Mouse (Mus musculus): ENCODE data around the gene Cntfr. TPM values are rescaled to one million over a fixed set of nuclear protein-coding genes. Genes with fewer than 3 reads are reported as not detected.

The Cntfr gene
- polyA plus RNA-seq, 1 experiment from 2014 or later = 2.8 TPM

- Histone ChIP-seq H3K4me1 (replicated peaks; ENCODE audit: control insufficient read depth, insufficient read depth, low read length) (no peaks in the 10 kb centered on the region), H3K4me2 (replicated peaks; ENCODE audit: low read depth) (no peak overlapping the region), H3K36me3 (ENCODE audit: control insufficient read depth, insufficient read depth) (no peaks in the 10 kb centered on the region), H3K9ac (ENCODE audit: low read depth, low read length) (no peak overlapping the region), H3K27me3 (replicated peaks; ENCODE audit: control insufficient read depth, insufficient read depth, low read length) (0 out of 2 replicates have a peak, but pooled peaks cover 4% of the 10 kb centered on the region), H3K4me3 (ENCODE audit: low read depth, low read length) (no peak overlapping the region), H3K9me3 (ENCODE audit: control insufficient read depth) (no peaks in the 10 kb centered on the region), H3K27ac (ENCODE audit: low read depth, low read length) (no peak overlapping the region)
- 77% methylated on average over 10 of the region's 10 CpGs for WGBS
- TF ChIP-seq CTCF (IDR thresholded peaks at IDR 0.05; ENCODE audit: low read depth) = peak; percentile 46
- ATAC-seq = no peak
These were observed 87.0 kb downstream of the Cntfr start for GRCm38 (mm10) chr4:41609681-41610593.

Other genes starting within 250 kb of the Cntfr start
- gene Kif24, start 232.2 kb downstream of the Cntfr start, polyA plus RNA-seq (2015; fragmentation: Nextera tagmentation; extraction: Ambion mirVana) = 1.3 and 1.4 TPM in 2 replicates
- gene Nudt2, start 231.9 kb downstream of the Cntfr start, polyA plus RNA-seq (2015; fragmentation: Nextera tagmentation; extraction: Ambion mirVana) = 34.9 and 35.7 TPM in 2 replicates
- 11.6 and 13.7 TPM in 2 replicates for gene AI464131, start 194.0 kb downstream of the Cntfr start, polyA plus RNA-seq (2015; fragmentation: Nextera tagmentation; extraction: Ambion mirVana)
- 0.52 and 2.0 TPM in 2 replicates for gene 1110017D15Rik, start 179.8 kb downstream of the Cntfr start, polyA plus RNA-seq (2015; fragmentation: Nextera tagmentation; extraction: Ambion mirVana)
- gene Fam219a, start 127.6 kb downstream of the Cntfr start, polyA plus RNA-seq (2015; fragmentation: Nextera tagmentation; extraction: Ambion mirVana) = 3.2 and 4.9 TPM in 2 replicates
- gene Dnaic1, start 127.3 kb downstream of the Cntfr start, polyA plus RNA-seq (2015; fragmentation: Nextera tagmentation; extraction: Ambion mirVana) = 2.3 and 3.4 TPM in 2 replicates
- gene Enho, start 56.8 kb downstream of the Cntfr start, polyA plus RNA-seq (2015; fragmentation: Nextera tagmentation; extraction: Ambion mirVana) = 8.5 and 8.6 TPM in 2 replicates
- gene Il11ra1, start 2.9 kb upstream of the Cntfr start, polyA plus RNA-seq (2015; fragmentation: Nextera tagmentation; extraction: Ambion mirVana) = 63.8 and 63.9 TPM in 2 replicates
- 47.4 and 51.3 TPM in 2 replicates for gene Rpp25l, start 16.4 kb upstream of the Cntfr start, polyA plus RNA-seq (2015; fragmentation: Nextera tagmentation; extraction: Ambion mirVana)
- 127 and 144 TPM in 2 replicates for gene Dctn3, start 26.1 kb upstream of the Cntfr start, polyA plus RNA-seq (2015; fragmentation: Nextera tagmentation; extraction: Ambion mirVana)
- not detected in 2 replicates for gene Arid3c, start 34.1 kb upstream of the Cntfr start, polyA plus RNA-seq (2015; fragmentation: Nextera tagmentation; extraction: Ambion mirVana)
- 90.5 and 105 TPM in 2 replicates for gene Galt, start 58.1 kb upstream of the Cntfr start, polyA plus RNA-seq (2015; fragmentation: Nextera tagmentation; extraction: Ambion mirVana)
- 46.4 and 50.6 TPM in 2 replicates for gene Sigmar1, start 59.1 kb upstream of the Cntfr start, polyA plus RNA-seq (2015; fragmentation: Nextera tagmentation; extraction: Ambion mirVana)
- gene Ccl27a, start 77.2 kb upstream of the Cntfr start, polyA plus RNA-seq (2015; fragmentation: Nextera tagmentation; extraction: Ambion mirVana) = 21.5 and 21.9 TPM in 2 replicates
- gene Gm21541, start 206.5 kb upstream of the Cntfr start, polyA plus RNA-seq (2015; fragmentation: Nextera tagmentation; extraction: Ambion mirVana) = 33.6 and 33.7 TPM in 2 replicates
- gene Gm20878, start 244.5 kb upstream of the Cntfr start, polyA plus RNA-seq (2015; fragmentation: Nextera tagmentation; extraction: Ambion mirVana) = 1.3 and 1.4 TPM in 2 replicates

Data from intestine, postnatal 0 days (tissue).